19 mouse cellular contexts compared by ENCODE assay signal in the genomic region with DNA sequence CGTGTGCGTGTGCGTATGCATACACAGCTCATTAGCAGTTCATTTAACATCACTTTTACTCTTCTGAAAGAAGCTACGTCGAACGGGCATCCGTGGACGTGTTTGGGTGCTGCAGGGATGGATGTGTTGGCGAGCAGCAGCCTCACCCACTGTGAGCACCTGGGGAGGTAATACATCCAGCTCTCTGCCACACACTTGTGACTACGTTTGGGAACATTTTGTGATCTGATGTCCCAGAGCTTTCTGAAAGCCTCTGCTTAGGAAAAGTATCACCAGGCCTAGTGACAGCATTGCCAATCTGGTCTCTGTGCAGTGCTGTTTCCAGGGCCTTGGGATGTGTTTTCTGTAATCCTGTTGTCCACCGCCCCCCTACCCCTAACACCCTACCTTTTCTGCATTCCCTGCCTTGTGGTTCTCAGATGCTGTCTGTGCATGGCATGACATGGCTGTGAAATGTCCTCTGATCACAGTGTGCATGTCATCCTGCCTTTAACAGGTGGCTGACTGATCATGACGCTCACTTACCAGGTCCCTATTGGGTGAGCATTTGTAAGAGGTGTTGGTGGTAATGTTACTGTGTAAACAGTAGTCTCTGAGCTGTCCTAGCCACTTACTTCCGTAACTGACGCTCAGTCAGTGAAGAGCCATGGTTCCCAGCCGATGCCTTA.
DNase-seq lines count a peak whose midpoint lies in the region; ATAC-seq and TF ChIP-seq lines count a peak whose summit lies in the region.
"Had no signal": no experiment of that assay in that cellular context is flagged by ENCODE, and none has a peak within 500 bp of the region (broad histone marks: within the 10 kb centered on the region; RNA-seq: fewer than 3 reads in every experiment).

No protein-coding gene starts in this region.

- WGBS in heart, embryonic 10.5 days, result 72% methylated on average over 15 of the region's 15 CpGs
- 63% methylated on average over 15 of the region's 15 CpGs for WGBS in heart, embryonic 11.5 days (ENCODE audit: insufficient replicate concordance)
- 75% methylated on average over 15 of the region's 15 CpGs for WGBS in stomach, postnatal 0 days

- H3K9me3 ChIP-seq in heart, embryonic 10.5 days, result no peaks in the 10 kb centered on the region
- H3K9me3 ChIP-seq in heart, embryonic 11.5 days (replicated peaks; ENCODE audit: control insufficient read depth, low read length), result no peaks in the 10 kb centered on the region
- no peaks in the 10 kb centered on the region for H3K9me3 ChIP-seq in stomach, postnatal 0 days (ENCODE audit: control insufficient read depth, low read length)
- H3K9me3 ChIP-seq: embryonic facial prominence, embryonic 12.5 days; forebrain, embryonic 12.5 days; heart, embryonic 12.5 days; hindbrain, embryonic 10.5 days had no signal

- TF ChIP-seq CTCF in left cerebral cortex, adult 2 months (IDR thresholded peaks at IDR 0.05), result no peak
- no peak for TF ChIP-seq CTCF in stomach, postnatal 0 days (IDR thresholded peaks at IDR 0.05; ENCODE audit: low read depth)

- no peaks in the 10 kb centered on the region for H3K36me3 ChIP-seq in heart, embryonic 10.5 days
- H3K36me3 ChIP-seq in heart, embryonic 11.5 days (ENCODE audit: control insufficient read depth, insufficient read depth, low read length), result no peaks in the 10 kb centered on the region
- H3K36me3 ChIP-seq in stomach, postnatal 0 days (ENCODE audit: control insufficient read depth, insufficient read depth, low read length), result no peaks in the 10 kb centered on the region
- H3K36me3 ChIP-seq: embryonic facial prominence, embryonic 12.5 days; forebrain, embryonic 12.5 days; hindbrain, embryonic 10.5 days had no signal

- no peak overlapping the region for H3K4me3 ChIP-seq in heart, embryonic 10.5 days
- no peak overlapping the region for H3K4me3 ChIP-seq in heart, embryonic 11.5 days (ENCODE audit: low read depth, low read length)
- H3K4me3 ChIP-seq in left cerebral cortex, adult 2 months, result no peak overlapping the region
- H3K4me3 ChIP-seq in stomach, postnatal 0 days (ENCODE audit: low read depth, low read length), result no peak overlapping the region
- H3K4me3 ChIP-seq: embryonic facial prominence, embryonic 12.5 days; forebrain, embryonic 12.5 days; heart, embryonic 12.5 days; hindbrain, embryonic 10.5 days had no signal

- no peaks in the 10 kb centered on the region; the same call in 1 of the 2 replicates for H3K27me3 ChIP-seq in heart, embryonic 10.5 days (ENCODE audit: insufficient read depth, poor library complexity, severe bottlenecking)
- no peaks in the 10 kb centered on the region for H3K27me3 ChIP-seq in heart, embryonic 11.5 days (ENCODE audit: control insufficient read depth, insufficient read depth, low read length)
- H3K27me3 ChIP-seq in stomach, postnatal 0 days (ENCODE audit: control insufficient read depth, insufficient read depth, low read length), result no peaks in the 10 kb centered on the region
- H3K27me3 ChIP-seq: heart, embryonic 12.5 days had no signal

- no peak for TF ChIP-seq EP300 in stomach, postnatal 0 days (optimal IDR thresholded peaks at IDR 0.05)

- H3K9ac ChIP-seq in heart, embryonic 11.5 days (ENCODE audit: low read depth, low read length), result no peak overlapping the region
- no peak overlapping the region for H3K9ac ChIP-seq in stomach, postnatal 0 days (ENCODE audit: low read length)
- H3K9ac ChIP-seq: embryonic facial prominence, embryonic 12.5 days; forebrain, embryonic 12.5 days; heart, embryonic 12.5 days; hindbrain, embryonic 14.5 days had no signal

- no peak for DNase-seq in heart, embryonic 10.5 days (ENCODE audit: low spot score)
- DNase-seq in left cerebral cortex, adult 2 months (ENCODE audit: extremely low spot score in 1 of 2, low spot score in 2 of 2), result no peak
- no peak for DNase-seq in left cerebral cortex, adult 18-20 months (ENCODE audit: low spot score in 2 of 2)
- DNase-seq in brain, adult 2 months (ENCODE audit: low read depth, low spot score), result peak; percentile 71
- DNase-seq in stomach, postnatal 0 days (ENCODE audit: low spot score), result no peak
- DNase-seq in liver, result no peak
- DNase-seq: adrenal gland, adult 2 months; adrenal gland, postnatal 25 days; cerebellum, adult 2 months; cerebellum, postnatal 14 days; gastrocnemius, postnatal 36 days; heart, adult 18-20 months had no signal

- no peak overlapping the region for H3K4me2 ChIP-seq in heart, embryonic 11.5 days
- no peak overlapping the region for H3K4me2 ChIP-seq in stomach, postnatal 0 days (replicated peaks; ENCODE audit: low read depth)
- H3K4me2 ChIP-seq: embryonic facial prominence, embryonic 12.5 days; forebrain, embryonic 12.5 days; heart, embryonic 12.5 days; hindbrain, embryonic 14.5 days had no signal

- H3K27ac ChIP-seq in heart, embryonic 10.5 days, result peak overlapping the region; percentile 25; the same call in 1 of the 2 replicates
- H3K27ac ChIP-seq in heart, embryonic 11.5 days (ENCODE audit: low read depth, low read length), result no peak overlapping the region
- peak overlapping the region; percentile 24; the same call in 1 of the 2 replicates for H3K27ac ChIP-seq in left cerebral cortex, adult 2 months
- no peak overlapping the region for H3K27ac ChIP-seq in stomach, postnatal 0 days (replicated peaks)
- H3K27ac ChIP-seq: embryonic facial prominence, embryonic 12.5 days; forebrain, embryonic 12.5 days; hindbrain, embryonic 10.5 days; hindbrain, embryonic 14.5 days had no signal

- no peak for ATAC-seq in heart, embryonic 11.5 days (replicated peaks; ENCODE audit: insufficient number of reproducible peaks, low FRiP score, low TSS enrichment)
- 0 out of 2 replicates have a peak, but pooled peaks have one; percentile 30 for ATAC-seq in stomach, postnatal 0 days (ENCODE audit: low FRiP score, low TSS enrichment)
- ATAC-seq: forebrain, embryonic 16.5 days had no signal

- intact Hi-C loops in left cerebral cortex, adult 2 months (cut with DNase I), result loop anchor here (5.0 kb wide), 1 partner anchor 60 kb away; no protein-coding TSS in a partner anchor

- H3K4me1 ChIP-seq in heart, embryonic 10.5 days, result peaks cover 73% of the 10 kb centered on the region
- H3K4me1 ChIP-seq in heart, embryonic 11.5 days (ENCODE audit: control insufficient read depth, insufficient read depth, low read length), result peaks cover 36% of the 10 kb centered on the region
- no peaks in the 10 kb centered on the region for H3K4me1 ChIP-seq in stomach, postnatal 0 days (replicated peaks; ENCODE audit: control insufficient read depth, insufficient read depth)

Comparison
In these comparisons a context has a peak if more than half of its experiments do, and no peak if none do; other contexts are left out.
1. H3K27ac ChIP-seq: peak in heart, embryonic 10.5 days (single experiment) and left cerebral cortex, adult 2 months (single experiment); none in heart, embryonic 11.5 days (single experiment) and stomach, postnatal 0 days (single experiment).